Mouse (Mus musculus): ENCODE measurements at regions not wholly inside any gene's neighbourhood (a gene's known extent, or its start where the extent isn't known, plus 50 kb on each side); places are given as distances from the start of the nearest gene placed in this dataset.

DNA sequence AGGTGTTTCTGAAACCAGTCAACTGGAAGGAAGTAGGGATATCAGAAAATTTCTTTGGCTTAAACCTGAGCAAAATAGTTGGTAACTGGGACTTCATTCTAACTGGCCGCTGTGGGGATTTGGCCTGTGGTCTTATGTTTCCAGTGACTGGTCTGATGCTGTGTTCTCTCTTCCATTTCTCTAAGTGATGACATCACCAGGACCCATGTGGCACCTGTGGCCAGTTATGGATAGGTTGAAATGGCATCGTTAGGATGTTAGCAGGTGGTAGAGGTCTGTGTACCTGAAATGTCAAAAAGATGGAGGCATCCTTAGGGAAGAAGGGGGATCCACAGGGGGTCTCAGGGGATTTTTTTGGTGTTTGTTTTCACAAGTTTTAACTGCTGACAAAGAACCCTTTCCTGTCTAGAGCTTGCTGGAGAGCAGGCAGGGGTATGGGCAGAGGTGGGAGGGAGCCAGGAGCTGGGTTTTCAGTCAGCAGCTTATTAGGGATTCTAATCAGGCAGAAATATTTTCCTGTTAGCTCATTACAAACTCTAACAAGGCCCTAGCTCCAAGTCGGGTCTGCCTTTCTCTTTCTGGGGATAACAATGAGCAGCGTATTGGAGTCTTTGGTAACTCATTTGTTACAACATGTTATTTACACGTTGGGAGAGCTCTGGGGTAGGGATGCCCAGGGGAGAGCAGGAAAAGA lies 170.2 kb downstream of the Adck1 start:
- Histone ChIP-seq H3K27ac (ENCODE audit: low read length) (no peak overlapping the region), H3K36me3 (ENCODE audit: control insufficient read depth, insufficient read depth, low read length) (no peaks in the 10 kb centered on the region), H3K4me3 (ENCODE audit: low read length) (no peak overlapping the region), H3K9me3 (ENCODE audit: control insufficient read depth, low read length) (no peaks in the 10 kb centered on the region), H3K4me1 (ENCODE audit: control insufficient read depth, insufficient read depth, low read length) (no peaks in the 10 kb centered on the region), H3K9ac (ENCODE audit: low read depth, low read length) (no peak overlapping the region), H3K4me2 (ENCODE audit: low read depth, low read length) (no peak overlapping the region), H3K27me3 (replicated peaks; ENCODE audit: control insufficient read depth, insufficient read depth, low read length) (no peaks in the 10 kb centered on the region)
- no peak for ATAC-seq
- WGBS: 64% methylated on average over 5 of the region's 5 CpGs

- no peaks in the 10 kb centered on the region for H3K9me3 ChIP-seq (ENCODE audit: control insufficient read depth, low read length)
- no peaks in the 10 kb centered on the region for H3K4me1 ChIP-seq (ENCODE audit: control insufficient read depth, insufficient read depth, low read length)
- H3K27me3 ChIP-seq (replicated peaks; ENCODE audit: control insufficient read depth, insufficient read depth, low read length): no peaks in the 10 kb centered on the region
- H3K27ac ChIP-seq (ENCODE audit: low read length): no peak overlapping the region
- H3K36me3 ChIP-seq (ENCODE audit: control insufficient read depth, insufficient read depth, low read length): no peaks in the 10 kb centered on the region
- 75% methylated on average over 8 of the region's 8 CpGs for WGBS
- no peak overlapping the region for H3K4me2 ChIP-seq (ENCODE audit: low read depth, low read length)
- no peak overlapping the region for H3K4me3 ChIP-seq (ENCODE audit: low read length)
- H3K9ac ChIP-seq (ENCODE audit: low read depth, low read length): no peak overlapping the region
- ATAC-seq: no peak
Measured at GRCm38 (mm10) chr12:88532261-88532973, 172.1 kb downstream of the Adck1 start.

DNA sequence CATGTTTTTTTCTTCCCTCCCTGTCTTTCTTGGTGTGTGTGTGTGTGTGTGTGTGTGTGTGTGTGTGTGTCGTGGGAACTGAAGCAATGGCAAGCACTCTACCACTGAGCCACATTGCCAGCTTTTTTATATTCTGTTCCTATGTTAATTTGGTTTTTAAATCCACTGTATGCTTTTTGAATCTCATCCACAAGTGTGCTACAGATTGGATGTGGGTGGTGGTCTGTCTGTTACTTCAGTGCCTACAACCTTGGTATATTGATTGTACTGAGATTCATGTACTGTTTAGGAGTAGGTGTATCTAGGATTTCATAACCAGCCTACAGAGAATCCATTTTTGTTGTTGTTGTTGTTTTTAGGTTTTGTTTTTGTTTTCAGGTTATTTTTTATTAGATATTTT lies 170.8 kb upstream of the Nrxn3 start:
- no peak overlapping the region for H3K4me3 ChIP-seq (ENCODE audit: low read length)
- no peaks in the 10 kb centered on the region for H3K4me1 ChIP-seq (ENCODE audit: control insufficient read depth, insufficient read depth, low read length)
- no peak overlapping the region for H3K27ac ChIP-seq (ENCODE audit: low read length)
- no peak overlapping the region for H3K9ac ChIP-seq (ENCODE audit: low read depth, low read length)
- no peak for ATAC-seq
- WGBS: 61% methylated on average over 1 of the region's 1 CpGs
- no peaks in the 10 kb centered on the region for H3K27me3 ChIP-seq (replicated peaks; ENCODE audit: control insufficient read depth, insufficient read depth, low read length)
- H3K4me2 ChIP-seq (ENCODE audit: low read depth, low read length): no peak overlapping the region
- H3K36me3 ChIP-seq (ENCODE audit: control insufficient read depth, insufficient read depth, low read length): no peaks in the 10 kb centered on the region
- H3K9me3 ChIP-seq (ENCODE audit: control insufficient read depth, low read length): no peaks in the 10 kb centered on the region

DNA sequence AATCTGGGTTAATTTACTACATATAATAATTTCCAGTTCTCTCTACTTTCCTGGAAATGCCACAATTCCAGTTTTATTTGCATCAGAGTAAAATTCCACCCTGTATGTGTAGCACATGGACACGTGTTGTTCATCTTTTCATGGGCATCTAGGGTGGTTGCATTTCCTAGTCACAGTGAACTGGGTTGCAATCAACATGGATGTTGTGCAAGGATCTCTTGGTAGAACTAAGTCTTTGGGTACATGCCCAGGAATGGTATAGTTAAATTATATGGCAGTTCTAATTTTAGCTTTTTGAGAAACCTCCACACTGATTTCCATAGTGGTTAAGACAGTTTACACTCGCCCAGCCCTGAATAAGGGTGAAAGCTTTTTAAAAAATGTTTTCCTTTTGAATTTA lies 167.2 kb upstream of the Nrxn3 start:
- no peaks in the 10 kb centered on the region for H3K9me3 ChIP-seq (ENCODE audit: control insufficient read depth, low read length)
- no peaks in the 10 kb centered on the region for H3K27me3 ChIP-seq (replicated peaks; ENCODE audit: control insufficient read depth, insufficient read depth, low read length)
- H3K9ac ChIP-seq (ENCODE audit: low read depth, low read length): no peak overlapping the region
- no peak for ATAC-seq
- no peak overlapping the region for H3K4me2 ChIP-seq (ENCODE audit: low read depth, low read length)
- H3K4me3 ChIP-seq (ENCODE audit: low read length): no peak overlapping the region
- WGBS: 68% methylated on average over 2 of the region's 2 CpGs
- no peak overlapping the region for H3K27ac ChIP-seq (ENCODE audit: low read length)
- H3K36me3 ChIP-seq (ENCODE audit: control insufficient read depth, insufficient read depth, low read length): no peaks in the 10 kb centered on the region
- H3K4me1 ChIP-seq (ENCODE audit: control insufficient read depth, insufficient read depth, low read length): no peaks in the 10 kb centered on the region

DNA sequence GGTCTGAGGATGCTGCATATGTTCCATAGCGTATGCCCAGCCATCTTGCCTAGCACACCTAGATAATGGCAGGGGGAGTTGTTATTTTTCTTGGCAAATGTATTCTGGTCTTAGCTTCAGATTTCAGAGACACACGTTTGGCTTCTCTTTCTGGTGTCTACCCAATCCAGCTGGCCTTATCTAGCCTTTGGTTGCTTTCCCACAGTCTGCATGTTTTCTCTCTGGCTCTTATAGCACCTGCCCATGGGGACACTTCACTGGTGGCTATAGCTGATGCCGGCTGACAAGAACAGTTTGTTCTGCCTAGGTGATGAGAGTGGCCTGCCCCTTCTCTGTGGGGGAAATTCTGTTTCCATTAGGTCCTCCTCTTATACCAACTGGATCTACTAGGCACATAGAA lies 164.6 kb upstream of the Nrxn3 start:
- no peaks in the 10 kb centered on the region for H3K4me1 ChIP-seq (ENCODE audit: control insufficient read depth, insufficient read depth, low read length)
- no peak overlapping the region for H3K9ac ChIP-seq (ENCODE audit: low read depth, low read length)
- H3K36me3 ChIP-seq (ENCODE audit: control insufficient read depth, insufficient read depth, low read length): no peaks in the 10 kb centered on the region
- H3K27me3 ChIP-seq (replicated peaks; ENCODE audit: control insufficient read depth, insufficient read depth, low read length): no peaks in the 10 kb centered on the region
- WGBS: 80% methylated on average over 3 of the region's 3 CpGs
- H3K4me2 ChIP-seq (ENCODE audit: low read depth, low read length): no peak overlapping the region
- peaks cover 5% of the 10 kb centered on the region; the same call in 1 of the 2 replicates for H3K9me3 ChIP-seq (ENCODE audit: control insufficient read depth, low read length)
- no peak overlapping the region for H3K4me3 ChIP-seq (ENCODE audit: low read length)
- H3K27ac ChIP-seq (ENCODE audit: low read length): no peak overlapping the region
- ATAC-seq: no peak

DNA sequence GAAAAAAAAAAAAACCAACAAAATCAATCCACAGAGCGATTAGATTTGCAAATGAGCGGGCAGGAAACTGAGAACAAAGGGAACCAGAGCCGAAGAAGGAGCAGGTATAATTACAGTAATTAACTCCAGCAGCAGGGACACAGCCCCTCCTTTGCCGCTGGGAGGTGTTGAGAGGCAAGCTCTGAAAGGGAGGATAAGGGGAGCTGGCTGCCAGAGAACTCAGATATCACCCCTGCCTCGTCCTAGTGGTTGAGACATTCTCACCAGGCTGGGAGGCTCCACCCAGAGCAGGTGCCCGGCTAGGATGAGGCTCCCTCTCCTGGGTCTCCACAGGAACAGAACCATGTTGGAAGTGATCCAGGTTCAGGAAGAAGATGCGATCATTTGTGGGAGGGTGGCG lies 142.7 kb upstream of the Nrxn3 start:
- no peaks in the 10 kb centered on the region for H3K27me3 ChIP-seq (replicated peaks; ENCODE audit: control insufficient read depth, insufficient read depth, low read length)
- no peak overlapping the region for H3K9ac ChIP-seq (ENCODE audit: low read depth, low read length)
- no peak overlapping the region for H3K4me2 ChIP-seq (ENCODE audit: low read depth, low read length)
- no peak overlapping the region for H3K4me3 ChIP-seq (ENCODE audit: low read length)
- H3K9me3 ChIP-seq (ENCODE audit: control insufficient read depth, low read length): no peaks in the 10 kb centered on the region
- no peak for ATAC-seq
- H3K4me1 ChIP-seq (ENCODE audit: control insufficient read depth, insufficient read depth, low read length): no peaks in the 10 kb centered on the region
- 19% methylated on average over 8 of the region's 8 CpGs for WGBS
- no peaks in the 10 kb centered on the region for H3K36me3 ChIP-seq (ENCODE audit: control insufficient read depth, insufficient read depth, low read length)
- H3K27ac ChIP-seq (ENCODE audit: low read length): no peak overlapping the region

GRCm38 (mm10) chr12:88605939-88606338 lies 116.7 kb upstream of the Nrxn3 start:
- no peak overlapping the region for H3K27ac ChIP-seq (ENCODE audit: low read length)

GRCm38 (mm10) chr12:88620084-88620483 lies 102.6 kb upstream of the Nrxn3 start:
- WGBS: 22% methylated on average over 2 of the region's 2 CpGs

More at GRCm38 (mm10) chr12:88605939-88606338, 116.7 kb upstream of the Nrxn3 start:
- no peak overlapping the region for H3K4me3 ChIP-seq (ENCODE audit: low read length)
- no peaks in the 10 kb centered on the region for H3K4me1 ChIP-seq (ENCODE audit: control insufficient read depth, insufficient read depth, low read length)
- no peak for ATAC-seq
- H3K36me3 ChIP-seq (ENCODE audit: control insufficient read depth, insufficient read depth, low read length): no peaks in the 10 kb centered on the region
- H3K9me3 ChIP-seq (ENCODE audit: control insufficient read depth, low read length): no peaks in the 10 kb centered on the region
- no peak overlapping the region for H3K9ac ChIP-seq (ENCODE audit: low read depth, low read length)
- no peak overlapping the region for H3K4me2 ChIP-seq (ENCODE audit: low read depth, low read length)
- H3K27me3 ChIP-seq (replicated peaks; ENCODE audit: control insufficient read depth, insufficient read depth, low read length): no peaks in the 10 kb centered on the region

DNA sequence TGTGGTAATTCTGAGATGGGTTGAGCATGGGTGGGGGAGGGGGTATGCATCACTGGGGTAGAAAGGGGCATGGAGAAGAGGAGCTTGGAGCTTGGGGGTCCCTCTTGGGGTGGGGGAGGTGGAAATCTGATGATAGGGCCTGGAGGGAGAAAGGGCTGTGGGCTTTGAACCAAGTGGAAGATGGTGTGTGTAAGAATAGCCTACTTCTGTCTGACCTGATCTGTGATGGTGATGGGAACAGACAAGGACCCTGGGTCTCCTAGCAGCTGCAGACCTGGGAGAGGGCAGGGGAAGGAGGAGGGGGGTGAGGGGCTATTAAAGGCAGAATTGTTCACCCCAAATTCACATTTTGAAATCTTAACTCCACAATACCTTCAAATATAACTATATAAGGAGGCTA lies 78.4 kb upstream of the Nrxn3 start:
- Histone ChIP-seq H3K4me1 (ENCODE audit: control insufficient read depth, insufficient read depth, low read length) (no peaks in the 10 kb centered on the region), H3K27me3 (replicated peaks; ENCODE audit: control insufficient read depth, insufficient read depth, low read length) (no peaks in the 10 kb centered on the region), H3K4me2 (ENCODE audit: low read depth, low read length) (no peak overlapping the region), H3K4me3 (ENCODE audit: low read length) (no peak overlapping the region), H3K9ac (ENCODE audit: low read depth, low read length) (no peak overlapping the region), H3K9me3 (ENCODE audit: control insufficient read depth, low read length) (no peaks in the 10 kb centered on the region), H3K36me3 (ENCODE audit: control insufficient read depth, insufficient read depth, low read length) (no peaks in the 10 kb centered on the region), H3K27ac (ENCODE audit: low read length) (no peak overlapping the region)
- ATAC-seq: no peak

More at GRCm38 (mm10) chr12:88620084-88620483, 102.6 kb upstream of the Nrxn3 start:
- ATAC-seq: no peak
- Histone ChIP-seq H3K27ac (ENCODE audit: low read length) (no peak overlapping the region), H3K27me3 (replicated peaks; ENCODE audit: control insufficient read depth, insufficient read depth, low read length) (no peaks in the 10 kb centered on the region), H3K9ac (ENCODE audit: low read depth, low read length) (no peak overlapping the region), H3K4me2 (ENCODE audit: low read depth, low read length) (no peak overlapping the region), H3K4me3 (ENCODE audit: low read length) (no peak overlapping the region), H3K9me3 (ENCODE audit: control insufficient read depth, low read length) (no peaks in the 10 kb centered on the region), H3K36me3 (ENCODE audit: control insufficient read depth, insufficient read depth, low read length) (no peaks in the 10 kb centered on the region), H3K4me1 (ENCODE audit: control insufficient read depth, insufficient read depth, low read length) (no peaks in the 10 kb centered on the region)

Measured in intestine, embryonic 16.5 days (tissue).